Mouse (Mus musculus): Measurements from ENCODE around the gene Gm20479.

Gm20479 gene

GRCm38 (mm10) chr7:27367976-27368375 is 10.8 kb upstream of the Gm20479 start:
- DNase-seq (ENCODE audit: low spot score) = no peak

- DNase-seq (ENCODE audit: low spot score) = no peak
These were observed 9.0 kb upstream of the Gm20479 start for GRCm38 (mm10) chr7:27366082-27366844.

- DNase-seq (ENCODE audit: low spot score) = no peak
These were observed 7.2 kb upstream of the Gm20479 start for GRCm38 (mm10) chr7:27364379-27364778.

GRCm38 (mm10) chr7:27361283-27361946 is 4.2 kb upstream of the Gm20479 start:
- DNase-seq (ENCODE audit: low spot score) = peak; percentile 100

- DNase-seq (ENCODE audit: low spot score) = no peak
These were observed 3.5 kb upstream of the Gm20479 start for GRCm38 (mm10) chr7:27360749-27361148.

GRCm38 (mm10) chr7:27359706-27360358 is 2.6 kb upstream of the Gm20479 start:
- no peak for DNase-seq (ENCODE audit: low spot score)

GRCm38 (mm10) chr7:27359162-27359561 is 1.9 kb upstream of the Gm20479 start:
- DNase-seq (ENCODE audit: low spot score) = no peak

- DNase-seq (ENCODE audit: low spot score) = no peak
These were observed 368 bp upstream of the Gm20479 start for GRCm38 (mm10) chr7:27357595-27357978.

- DNase-seq (ENCODE audit: low spot score) = no peak
These were observed 971 bp downstream of the Gm20479 start for GRCm38 (mm10) chr7:27356248-27356647.

GRCm38 (mm10) chr7:27355745-27356240 is 1.4 kb downstream of the Gm20479 start, which contains the start of gene Shkbp1:
TSS of gene Shkbp1 (minus strand) at chr7:27356019.
- DNase-seq (ENCODE audit: low spot score) = peak; percentile 96

GRCm38 (mm10) chr7:27355261-27355660 is 2.0 kb downstream of the Gm20479 start:
- no peak for DNase-seq (ENCODE audit: low spot score)

- DNase-seq (ENCODE audit: low spot score) = no peak
These were observed 2.4 kb downstream of the Gm20479 start for GRCm38 (mm10) chr7:27354783-27355182.

- DNase-seq (ENCODE audit: low spot score) = no peak
These were observed 3.1 kb downstream of the Gm20479 start for GRCm38 (mm10) chr7:27354144-27354543.

- no peak for DNase-seq (ENCODE audit: low spot score)
These were observed 11.8 kb downstream of the Gm20479 start for GRCm38 (mm10) chr7:27345444-27345843.

- no peak for DNase-seq (ENCODE audit: low spot score)
These were observed 14.6 kb downstream of the Gm20479 start for GRCm38 (mm10) chr7:27342595-27342994.

- DNase-seq (ENCODE audit: low spot score) = no peak
These were observed 17.7 kb downstream of the Gm20479 start for GRCm38 (mm10) chr7:27339519-27339918.

- no peak for DNase-seq (ENCODE audit: low spot score)
These were observed 18.1 kb downstream of the Gm20479 start for GRCm38 (mm10) chr7:27339114-27339513.

- peak; percentile 86 for DNase-seq (ENCODE audit: low spot score)
These were observed 19.9 kb downstream of the Gm20479 start, which contains the start of gene Ltbp4 for GRCm38 (mm10) chr7:27337175-27337853. TSS of gene Ltbp4 (minus strand) at chr7:27337692.

GRCm38 (mm10) chr7:27335928-27336823 is 21.0 kb downstream of the Gm20479 start:
- peak; percentile 96 for DNase-seq (ENCODE audit: low spot score)

GRCm38 (mm10) chr7:27335011-27335720 is 22.1 kb downstream of the Gm20479 start:
- DNase-seq (ENCODE audit: low spot score) = no peak
